In genomic region chr12:33193408-33193901, GRCm38 (mm10) we compare ENCODE assay signal across 8 mouse cellular contexts. TPM values are rescaled to one million over a fixed set of nuclear protein-coding genes. Genes with fewer than 3 reads are reported as not detected.
A peak's percentile ranks its signal among the peaks of the same experiment; 100 is the strongest.
DNase-seq lines count a peak whose midpoint lies in the region; ATAC-seq and TF ChIP-seq lines count a peak whose summit lies in the region.

No protein-coding gene starts in this region.

- no peaks in the 10 kb centered on the region; the same call in 1 of the 2 replicates for H3K9me3 ChIP-seq in neural tube, embryonic 13.5 days
- H3K9me3 ChIP-seq in kidney, embryonic 16.5 days (ENCODE audit: low read length): no peaks in the 10 kb centered on the region
- no peaks in the 10 kb centered on the region for H3K9me3 ChIP-seq in stomach, embryonic 15.5 days

- no peak for TF ChIP-seq POLR2A in thymus, adult 2 months (IDR thresholded peaks at IDR 0.05; ENCODE audit: control insufficient read depth, extremely low read depth, insufficient read depth, low read length, poor library complexity)

- ATAC-seq in neural tube, embryonic 13.5 days (ENCODE audit: low read depth): peak; percentile 44
- ATAC-seq in kidney, embryonic 16.5 days (ENCODE audit: low FRiP score, low TSS enrichment): peak; percentile 84; the same call in 1 of the 2 replicates
- peak; percentile 50; the same call in 1 of the 2 replicates for ATAC-seq in stomach, embryonic 15.5 days (ENCODE audit: insufficient read depth, low FRiP score, low read depth)

- H3K36me3 ChIP-seq in neural tube, embryonic 13.5 days: no peaks in the 10 kb centered on the region
- H3K36me3 ChIP-seq in kidney, embryonic 16.5 days (ENCODE audit: insufficient read depth, low read length): no peaks in the 10 kb centered on the region
- H3K36me3 ChIP-seq in stomach, embryonic 15.5 days: no peaks in the 10 kb centered on the region
- H3K36me3 ChIP-seq in thymus, adult 2 months (ENCODE audit: control insufficient read depth, insufficient read depth, low read length): no peaks in the 10 kb centered on the region

- H3K4me3 ChIP-seq in neural tube, embryonic 13.5 days: no peak overlapping the region
- no peak overlapping the region for H3K4me3 ChIP-seq in kidney, embryonic 16.5 days (ENCODE audit: low read length)
- no peak overlapping the region for H3K4me3 ChIP-seq in stomach, embryonic 15.5 days (replicated peaks)
- H3K4me3 ChIP-seq in thymus, adult 2 months (ENCODE audit: control insufficient read depth, insufficient read depth, low read length): no peak overlapping the region

- DNase-seq in neural tube, embryonic 10.5 days (ENCODE audit: extremely low spot score, low spot score): no peak
- DNase-seq in forelimb bud, embryonic 11.5 days (ENCODE audit: low read depth, low spot score): peak; percentile 28
- DNase-seq in frontal cortex, postnatal 36 days (ENCODE audit: low spot score in 2 of 2): no peak
- DNase-seq in thymus, adult 2 months: no peak
- no peak for DNase-seq in layer of hippocampus, postnatal 36 days

- H3K4me2 ChIP-seq in neural tube, embryonic 13.5 days: no peak overlapping the region
- no peak overlapping the region for H3K4me2 ChIP-seq in kidney, embryonic 16.5 days (replicated peaks; ENCODE audit: low read depth, low read length)
- H3K4me2 ChIP-seq in stomach, embryonic 15.5 days: peak overlapping the region; percentile 6

- 23% methylated on average over 11 of the region's 11 CpGs for WGBS in neural tube, embryonic 13.5 days
- 16% methylated on average over 11 of the region's 11 CpGs for WGBS in kidney, embryonic 16.5 days
- WGBS in stomach, embryonic 15.5 days: 29% methylated on average over 11 of the region's 11 CpGs
- 72% methylated on average over 11 of the region's 11 CpGs for WGBS in thymus, adult 2 months

- no peak overlapping the region for H3K27ac ChIP-seq in neural tube, embryonic 13.5 days (replicated peaks)
- peak overlapping the region; percentile 27; the same call in 1 of the 2 replicates for H3K27ac ChIP-seq in kidney, embryonic 16.5 days (ENCODE audit: low read length)
- peak overlapping the region; percentile 44; the same call in 1 of the 2 replicates for H3K27ac ChIP-seq in stomach, embryonic 15.5 days
- H3K27ac ChIP-seq in thymus, adult 2 months (ENCODE audit: control insufficient read depth, insufficient read depth, low read length): no peak overlapping the region

- H3K9ac ChIP-seq in neural tube, embryonic 13.5 days: no peak overlapping the region
- no peak overlapping the region for H3K9ac ChIP-seq in kidney, embryonic 16.5 days (replicated peaks; ENCODE audit: low read length)
- no peak overlapping the region for H3K9ac ChIP-seq in stomach, embryonic 15.5 days

- no peak for TF ChIP-seq CTCF in thymus, adult 2 months (IDR thresholded peaks at IDR 0.05; ENCODE audit: borderline replicate concordance, control insufficient read depth, extremely low read depth, insufficient read depth, low read length, poor library complexity)

- peaks cover 42% of the 10 kb centered on the region for H3K4me1 ChIP-seq in neural tube, embryonic 13.5 days (replicated peaks)
- peaks cover 12% of the 10 kb centered on the region for H3K4me1 ChIP-seq in kidney, embryonic 16.5 days (ENCODE audit: insufficient read depth, low read length)
- H3K4me1 ChIP-seq in stomach, embryonic 15.5 days: peaks cover 12% of the 10 kb centered on the region
- no peaks in the 10 kb centered on the region for H3K4me1 ChIP-seq in thymus, adult 2 months (replicated peaks; ENCODE audit: control insufficient read depth, insufficient read depth, low read length)

- H3K27me3 ChIP-seq in neural tube, embryonic 13.5 days: 0 out of 2 replicates have a peak, but pooled peaks cover 3% of the 10 kb centered on the region
- no peaks in the 10 kb centered on the region for H3K27me3 ChIP-seq in kidney, embryonic 16.5 days (ENCODE audit: insufficient read depth, low read length)
- no peaks in the 10 kb centered on the region for H3K27me3 ChIP-seq in stomach, embryonic 15.5 days (replicated peaks)
- H3K27me3 ChIP-seq in thymus, adult 2 months (ENCODE audit: control insufficient read depth, insufficient read depth, low read length): no peaks in the 10 kb centered on the region

RNA-seq across cellular contexts. Expression of gene Atxn7l1, which starts 46.0 kb away (rescaled TPM):
- polyA plus RNA-seq in neural tube, embryonic 13.5 days (2015; fragmentation: Nextera tagmentation; extraction: Ambion mirVana): 22.1 and 23.3 TPM in 2 replicates
- polyA plus RNA-seq in kidney, embryonic 16.5 days (2015; fragmentation: Nextera tagmentation; extraction: Ambion mirVana): 9.9 and 15.4 TPM in 2 replicates
- 13.1 and 14.3 TPM in 2 replicates for polyA plus RNA-seq in stomach, embryonic 15.5 days (2015; fragmentation: Nextera tagmentation; extraction: Ambion mirVana)
- 129 and 141 TPM in 2 replicates for polyA plus RNA-seq in thymus, adult 2 months (2012; rRNA removed)
- 10 to 100 TPM; 56.3 to 64.5 TPM for total RNA-seq in layer of hippocampus, postnatal 36 days (2021)

Comparison
In these comparisons a context has a peak if more than half of its experiments do, and no peak if none do; other contexts are left out.
1. H3K27ac ChIP-seq: peak in kidney, embryonic 16.5 days (single experiment) and stomach, embryonic 15.5 days (single experiment); none in neural tube, embryonic 13.5 days (single experiment) and thymus, adult 2 months (single experiment).
2. Peak in every context shown above with its lines, with median percentiles within 50 percentile points of each other: ATAC-seq.